Mouse (Mus musculus) layer of hippocampus, adult 2 months (tissue): ENCODE results near the gene Grasp. TPM values are rescaled to one million over a fixed set of nuclear protein-coding genes. Genes with fewer than 3 reads are reported as not detected.

Experiments used
- DNase-seq, 2 experiments: peaks; one replicate each; pipeline ENCODE4 v3.0.0; 2022; ENCODE audit warnings: low spot score in 2 of 2
- H3K27ac ChIP-seq: fragments of 200-600 bp; 2 replicates; pipeline ENCODE4 v1.8.1; 2022
- H3K4me3 ChIP-seq: fragments of 200-600 bp; 2 replicates; pipeline ENCODE4 v1.8.1; 2022; ENCODE audit warnings: mild to moderate bottlenecking
- CTCF ChIP-seq: fragments of 200-600 bp; conservative IDR thresholded peaks from 2 replicates; pipeline ENCODE4 v1.8.1; 2022; ENCODE audit warnings: antibody characterized with exemption, mild to moderate bottlenecking, moderate library complexity
- total RNA-seq, 2 experiments: library from RNA; stranded (reverse); gene quantifications; 2 replicates each; pipeline ENCODE4 v1.2.3; 2021

Grasp gene
- total RNA-seq, 2 experiments from 2014 or later, result 79.5 to 82.7 TPM

DNA sequence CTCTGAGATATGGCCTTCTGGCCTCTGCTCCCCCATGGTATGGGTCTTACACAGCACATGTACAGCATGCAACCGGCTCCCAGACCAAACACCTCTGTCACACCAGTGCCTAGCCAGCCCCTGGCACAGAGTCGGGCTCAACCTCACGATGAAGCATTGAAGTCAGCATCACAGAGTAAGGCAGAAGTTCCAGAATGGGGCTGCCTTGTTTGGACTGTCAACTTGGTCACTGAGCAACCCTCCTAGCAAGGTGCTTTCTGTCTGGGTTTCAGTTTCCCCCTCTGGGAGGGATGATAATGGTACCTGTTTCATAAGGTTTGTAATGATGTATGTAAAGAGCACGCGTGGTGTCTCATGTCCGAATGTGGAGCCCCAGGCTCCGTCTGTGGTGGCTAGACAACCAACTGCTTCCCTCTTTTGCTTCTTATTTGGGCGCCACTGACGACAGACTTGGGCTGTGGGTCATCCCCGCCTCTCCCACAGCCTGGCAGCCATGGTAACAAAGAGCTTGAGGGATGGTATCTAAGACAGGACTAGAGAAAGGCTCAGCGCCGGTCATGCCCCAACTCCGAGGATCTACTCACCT, 998 bp upstream of the Grasp start:
- H3K4me3 ChIP-seq, result no peak overlapping the region; the same call in 1 of the 2 replicates
- H3K27ac ChIP-seq, result peak overlapping the region; percentile 94
- no peak for TF ChIP-seq CTCF
- DNase-seq, result no peak

DNA sequence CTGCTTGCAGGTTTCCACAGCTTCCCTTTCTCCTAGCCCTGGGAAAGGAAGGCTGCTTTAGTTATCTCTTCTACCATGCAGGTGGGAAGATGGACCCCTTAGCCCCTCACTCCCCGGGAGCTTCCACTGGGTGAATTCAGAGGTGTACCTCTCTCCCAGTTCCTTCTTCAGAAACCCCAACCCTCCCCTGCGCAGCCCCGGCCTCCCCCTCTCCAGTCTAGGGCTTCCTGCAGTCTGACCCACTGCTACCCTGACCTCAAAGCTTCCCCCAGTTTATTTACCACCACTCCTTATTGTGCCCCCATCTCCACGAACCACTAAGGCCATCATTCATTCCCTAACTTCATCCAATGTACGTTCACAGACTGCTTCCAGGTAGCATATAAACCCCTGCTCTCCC, 392 bp upstream of the Grasp start:
- peak overlapping the region; percentile 55 for H3K4me3 ChIP-seq
- peak overlapping the region; percentile 94 for H3K27ac ChIP-seq
- no peak for DNase-seq
- TF ChIP-seq CTCF, result no peak

DNA sequence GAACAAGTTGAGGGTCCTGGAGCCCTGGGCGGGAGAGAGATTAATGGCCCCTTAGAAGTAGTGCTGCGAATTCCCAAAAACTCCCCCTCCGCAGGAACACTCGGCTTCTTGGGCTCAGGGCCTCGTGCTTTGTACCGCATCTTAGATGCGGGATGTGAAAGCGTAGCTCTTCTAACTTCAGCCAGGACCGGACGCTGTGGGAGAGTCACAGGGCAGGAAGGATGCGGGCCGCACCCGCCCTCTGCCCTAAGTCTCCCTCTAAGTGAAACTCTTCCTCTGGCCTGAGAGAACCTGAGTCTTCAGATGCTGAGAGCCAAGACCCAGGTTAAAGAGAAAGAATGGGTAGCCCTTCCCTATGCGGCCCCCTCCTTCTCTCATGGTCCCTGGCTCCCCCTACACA, 989 bp downstream of the Grasp start:
- Histone ChIP-seq H3K27ac (peak overlapping the region; percentile 94), H3K4me3 (peak overlapping the region; percentile 55)
- no peak for DNase-seq
- no peak for TF ChIP-seq CTCF

DNA sequence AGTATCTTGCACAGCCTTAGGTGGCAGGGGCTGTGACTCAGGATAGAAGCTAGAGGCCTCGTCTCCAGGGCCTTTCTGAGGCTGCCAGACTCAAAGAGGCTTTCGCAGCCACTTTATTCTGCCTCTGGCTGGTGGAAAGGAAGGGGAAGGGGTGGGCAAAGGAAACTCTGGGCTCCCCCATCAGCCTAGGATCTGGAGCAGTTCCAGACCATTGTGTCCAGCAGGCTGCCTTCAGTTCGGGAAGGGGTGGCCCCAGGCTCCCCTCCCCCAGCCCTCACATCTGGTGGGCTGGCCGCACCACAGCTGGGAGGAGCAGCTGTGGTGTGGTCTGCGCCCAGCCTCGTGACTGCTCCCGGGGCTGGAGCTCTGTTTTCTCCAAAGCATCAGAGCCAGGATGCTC, 4.0 kb downstream of the Grasp start:
- Histone ChIP-seq H3K4me3 (peak overlapping the region; percentile 13; the same call in 1 of the 2 replicates), H3K27ac (peak overlapping the region; percentile 70)
- TF ChIP-seq CTCF, result no peak
- no peak for DNase-seq

DNA sequence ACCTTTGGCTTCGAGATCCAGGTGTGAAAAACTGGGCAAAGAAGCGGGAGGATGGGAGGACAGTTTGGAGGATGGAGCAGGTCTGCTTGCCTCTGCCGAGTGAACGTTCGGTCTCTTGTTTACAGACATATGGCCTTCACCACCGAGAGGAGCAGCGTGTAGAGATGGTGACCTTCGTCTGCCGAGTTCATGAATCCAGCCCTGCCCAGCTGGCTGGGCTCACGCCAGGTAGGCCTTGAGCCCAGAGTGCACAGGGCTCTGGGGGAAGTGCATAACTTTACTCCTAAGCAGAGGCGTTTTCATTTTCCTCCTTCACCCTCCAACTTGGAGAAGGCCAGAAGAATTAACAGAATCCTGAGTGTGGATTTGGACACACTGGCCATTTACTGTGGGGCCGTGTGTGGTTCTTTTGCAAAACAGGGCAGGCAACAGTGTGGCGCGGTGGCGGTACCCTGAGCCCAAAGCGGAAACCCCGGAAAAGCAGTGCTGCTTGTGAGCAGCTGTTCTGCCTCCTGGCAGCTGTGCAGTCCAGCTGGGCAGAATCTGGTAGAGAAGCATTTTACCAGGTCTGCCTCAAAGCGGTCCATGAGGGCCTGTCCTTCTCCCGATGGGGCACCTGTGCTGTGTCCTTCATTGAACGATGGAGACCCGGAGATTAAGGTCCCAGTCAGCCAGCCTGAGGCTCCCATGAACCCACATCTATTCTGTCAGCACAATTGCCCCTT, 5.0 kb downstream of the Grasp start:
- no peak for DNase-seq
- peak overlapping the region; percentile 70; the same call in 1 of the 2 replicates for H3K27ac ChIP-seq
- H3K4me3 ChIP-seq, result no peak overlapping the region
- no peak for TF ChIP-seq CTCF

DNA sequence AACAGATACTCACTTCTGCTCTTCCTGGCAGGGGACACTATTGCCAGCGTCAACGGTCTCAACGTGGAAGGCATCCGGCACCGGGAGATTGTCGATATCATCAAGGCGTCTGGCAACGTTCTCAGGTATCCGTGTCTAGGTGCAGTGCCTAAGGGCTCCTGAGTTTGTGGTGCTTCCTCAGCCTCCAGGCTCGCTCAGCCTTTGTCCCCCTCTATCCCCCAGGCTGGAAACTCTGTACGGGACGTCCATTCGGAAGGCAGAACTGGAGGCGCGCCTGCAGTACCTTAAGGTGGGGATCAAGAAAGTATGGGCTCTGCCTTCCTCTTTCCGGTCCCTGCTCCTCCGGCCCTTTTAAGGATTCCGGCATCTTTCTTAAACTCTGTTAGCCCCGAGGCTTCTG, 6.5 kb downstream of the Grasp start:
- DNase-seq, result no peak
- no peak overlapping the region for H3K27ac ChIP-seq
- H3K4me3 ChIP-seq, result no peak overlapping the region
- no peak for TF ChIP-seq CTCF

DNA sequence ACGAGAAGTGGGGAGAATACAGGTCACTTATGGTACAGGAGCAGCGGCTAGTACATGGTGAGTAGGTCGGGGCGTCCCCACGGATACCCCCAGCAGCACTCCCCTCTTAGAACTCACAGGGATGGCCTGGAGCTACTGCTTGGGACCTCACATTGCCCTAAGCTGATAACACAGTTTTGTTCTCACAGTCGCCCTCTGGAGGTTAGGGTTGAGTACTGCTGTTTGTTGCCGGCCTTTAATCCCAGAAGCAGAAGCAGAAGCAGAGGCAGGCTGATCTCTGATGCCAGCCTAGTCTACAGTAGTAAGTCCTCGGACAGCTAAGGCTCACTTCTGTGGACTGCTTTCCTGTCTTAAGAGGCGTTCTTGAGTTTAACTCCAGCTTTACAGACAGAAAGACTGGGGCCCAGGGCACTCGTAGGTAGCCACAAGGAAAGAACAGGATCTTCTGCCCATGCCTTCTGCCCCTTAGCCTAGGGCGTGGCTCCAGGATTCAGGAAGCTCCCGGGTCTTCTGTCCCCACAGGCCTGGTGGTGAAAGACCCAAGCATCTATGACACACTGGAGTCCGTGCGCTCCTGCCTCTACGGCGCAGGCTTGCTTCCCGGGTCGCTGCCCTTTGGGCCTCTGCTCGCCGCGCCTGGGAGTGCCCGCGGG, 7.1 kb downstream of the Grasp start:
- peak in 1 of 2 experiments; percentile 48 for DNase-seq
- TF ChIP-seq CTCF, result peak; percentile 75
- Histone ChIP-seq H3K4me3 (no peak overlapping the region), H3K27ac (peak overlapping the region; percentile 88)

DNA sequence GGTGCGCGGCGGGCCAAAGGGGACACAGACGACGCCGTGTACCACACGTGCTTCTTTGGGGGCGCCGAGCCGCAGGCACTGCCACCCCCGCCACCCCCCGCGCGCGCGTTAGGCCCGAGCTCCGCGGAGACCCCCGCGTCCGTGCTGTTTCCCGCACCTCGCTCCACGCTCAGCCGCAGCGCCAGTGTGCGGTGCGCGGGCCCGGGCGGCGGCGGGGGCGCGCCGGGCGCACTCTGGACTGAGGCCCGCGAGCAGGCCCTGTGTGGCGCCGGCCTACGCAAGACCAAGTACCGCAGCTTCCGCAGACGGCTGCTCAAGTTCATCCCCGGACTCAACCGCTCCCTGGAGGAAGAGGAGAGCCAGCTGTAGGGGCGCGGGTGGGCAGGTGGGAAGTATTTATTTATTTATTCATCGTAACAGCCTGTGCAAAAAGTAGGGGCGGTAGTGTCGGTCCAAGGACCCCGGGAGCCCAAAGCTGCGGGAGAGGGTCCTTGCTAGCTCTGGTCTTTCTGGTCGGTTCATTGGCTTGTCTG, 7.7 kb downstream of the Grasp start:
- DNase-seq, result no peak
- Histone ChIP-seq H3K4me3 (no peak overlapping the region), H3K27ac (peak overlapping the region; percentile 88)
- no peak for TF ChIP-seq CTCF

DNA sequence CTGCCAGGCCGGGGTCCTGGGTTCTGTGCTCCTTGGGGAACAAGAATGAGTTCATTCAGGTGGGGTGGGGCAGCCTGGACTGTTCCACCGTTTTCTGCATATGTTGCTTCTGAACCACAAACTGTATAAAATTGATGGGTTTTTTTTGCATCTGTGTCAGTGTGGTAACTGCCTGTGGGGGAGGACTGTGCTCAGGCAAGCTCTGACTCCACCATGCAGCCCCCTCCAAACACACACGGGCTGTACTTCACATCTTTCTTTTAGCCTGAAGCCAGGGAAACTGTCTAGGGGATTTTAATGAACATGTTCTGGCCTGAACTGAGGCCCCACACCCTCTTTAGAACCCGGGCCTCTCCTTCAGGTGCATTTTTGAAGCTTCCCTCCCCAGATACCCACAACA, 8.6 kb downstream of the Grasp start:
- no peak for TF ChIP-seq CTCF
- no peak for DNase-seq
- no peak overlapping the region for H3K4me3 ChIP-seq
- H3K27ac ChIP-seq, result peak overlapping the region; percentile 88

DNA sequence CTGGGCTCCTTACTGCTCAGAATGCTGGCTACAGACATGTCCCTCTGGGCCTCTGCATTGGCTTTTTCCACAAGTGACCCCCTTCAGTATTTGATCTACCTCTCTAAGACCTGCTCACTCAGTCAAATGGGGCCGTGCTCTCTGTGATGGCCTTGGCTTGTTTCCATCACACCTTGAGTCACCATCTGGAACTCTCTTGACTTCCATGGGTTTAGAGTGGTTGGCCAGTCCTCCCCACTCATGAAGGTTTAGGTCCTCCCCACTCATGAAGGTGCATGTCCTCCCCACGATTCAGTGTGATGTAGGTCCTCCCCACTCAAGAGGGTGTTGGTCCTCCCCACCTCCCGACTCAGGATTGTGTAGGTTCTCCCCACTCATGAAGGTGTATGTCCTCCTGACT, 9.2 kb downstream of the Grasp start:
- H3K4me3 ChIP-seq, result no peak overlapping the region
- DNase-seq, result peak in 1 of 2 experiments; percentile 8
- no peak for TF ChIP-seq CTCF
- peak overlapping the region; percentile 88 for H3K27ac ChIP-seq

DNA sequence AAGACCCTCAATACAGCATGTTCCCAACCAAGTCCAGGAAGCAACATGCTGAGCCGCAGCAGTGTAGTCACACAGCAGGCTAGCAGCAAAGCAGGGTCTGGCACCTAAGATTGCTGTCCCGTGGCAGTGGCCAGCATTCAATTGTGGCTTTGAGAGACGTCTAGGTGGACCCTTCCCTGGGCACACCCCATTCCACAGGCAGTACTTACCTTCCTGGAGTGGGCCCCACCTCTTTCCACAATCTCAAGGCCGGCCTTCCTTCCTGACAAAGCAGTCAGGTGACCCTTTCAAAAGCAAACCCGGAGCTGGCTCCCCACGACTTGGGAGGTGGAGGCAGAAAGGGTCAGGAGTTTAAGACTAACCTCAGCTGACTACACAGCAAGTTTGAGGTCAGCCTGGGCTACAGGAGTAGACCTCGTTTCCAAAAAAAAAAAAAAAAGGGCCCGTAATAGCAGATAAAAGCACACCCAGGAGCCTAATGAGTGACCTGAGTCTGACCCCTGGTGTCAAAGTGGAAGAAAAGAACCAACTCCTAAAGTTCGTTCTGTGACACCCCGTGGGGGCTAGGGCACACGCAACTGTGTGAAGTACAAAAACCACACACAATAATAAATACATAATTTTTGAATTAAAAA, 9.8 kb downstream of the Grasp start:
- Histone ChIP-seq H3K4me3 (no peak overlapping the region), H3K27ac (peak overlapping the region; percentile 88)
- DNase-seq, result no peak
- no peak for TF ChIP-seq CTCF

DNA sequence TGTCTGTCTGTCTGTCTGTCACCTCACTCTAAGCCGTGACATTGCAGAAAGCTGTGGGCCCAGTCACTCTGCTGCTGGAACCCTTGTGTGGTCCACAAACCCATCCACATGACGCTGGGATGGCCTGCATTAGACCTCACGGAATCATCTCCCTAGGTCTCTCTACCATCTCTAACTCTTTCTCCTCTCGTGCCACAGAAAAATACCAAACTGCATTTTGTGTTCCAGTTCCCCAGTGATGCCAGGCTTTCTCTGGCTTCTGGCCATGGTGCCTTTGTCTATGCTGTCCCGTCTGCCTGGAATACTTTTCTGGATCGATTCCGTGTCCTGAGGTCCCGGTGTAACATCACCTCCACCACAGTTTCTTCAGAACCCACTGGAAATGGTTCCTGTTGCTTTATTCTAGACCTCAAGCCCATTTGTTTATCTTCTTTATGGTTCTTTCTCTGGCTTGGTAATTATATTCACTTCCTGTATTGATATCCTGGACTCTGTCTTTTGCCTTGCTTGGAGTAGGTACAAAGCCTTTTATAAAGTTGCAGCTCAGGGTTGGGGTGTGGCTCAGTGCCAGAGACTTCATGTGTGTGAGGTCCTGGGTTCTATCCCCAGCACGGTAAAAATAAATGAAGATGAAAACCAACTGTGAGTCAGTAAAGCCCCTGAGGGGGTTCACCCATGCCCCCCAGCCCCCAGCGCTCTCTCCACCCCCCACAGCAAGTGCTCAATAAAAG, 10.8 kb downstream of the Grasp start:
- H3K4me3 ChIP-seq, result no peak overlapping the region
- peak overlapping the region; percentile 88 for H3K27ac ChIP-seq
- TF ChIP-seq CTCF, result no peak
- DNase-seq, result peak in 1 of 2 experiments; percentile 30

DNA sequence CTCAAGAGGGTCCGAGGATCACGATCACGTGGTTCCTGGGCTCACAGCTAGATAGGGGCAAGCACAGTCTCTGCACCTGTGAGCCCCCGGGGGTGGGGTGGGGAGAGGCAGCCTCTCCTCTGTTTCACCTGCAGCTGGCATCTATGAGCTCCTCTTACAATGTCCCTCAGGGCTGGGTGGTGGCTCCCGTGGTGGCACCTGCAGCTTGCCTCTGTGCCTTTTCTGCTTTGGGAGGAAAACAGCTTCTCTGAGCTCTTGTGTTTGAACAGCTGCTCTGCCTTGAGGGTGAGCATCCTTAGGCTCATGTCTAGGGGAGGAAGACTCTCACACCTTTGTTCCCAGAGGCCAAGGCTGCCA, 11.3 kb downstream of the Grasp start:
- Histone ChIP-seq H3K4me3 (no peak overlapping the region), H3K27ac (peak overlapping the region; percentile 88)
- DNase-seq, result no peak
- TF ChIP-seq CTCF, result no peak
